Mouse (Mus musculus) hindbrain, postnatal 0 days (tissue): ENCODE data around the gene Taf15. TPM values are rescaled to one million over a fixed set of nuclear protein-coding genes. Genes with fewer than 3 reads are reported as not detected.

Experiments
- ATAC-seq: fragments of 200-750 bp; cut with Nextera tagmentation; 2 replicates; pipeline ENCODE4 v1.8.0; 2017; ENCODE audit warnings: mild to moderate bottlenecking, moderate TSS enrichment, moderate library complexity
- DNase-seq: peaks from one replicate; pipeline ENCODE4 v3.0.0-alpha.2; 2015; ENCODE audit warnings: low spot score
- H3K27ac ChIP-seq: fragments of 300-500 bp; sonication (generic); 2 replicates; pipeline ENCODE4 v1.5.1; 2014; ENCODE audit warnings: mild to moderate bottlenecking
- H3K27me3 ChIP-seq: fragments of 300-500 bp; sonication (generic); 2 replicates; pipeline ENCODE4 v1.6.1; 2014; ENCODE audit warnings: low read length, mixed read lengths; ENCODE audit not compliant: insufficient read depth
- H3K36me3 ChIP-seq: fragments of 300-500 bp; sonication (generic); 2 replicates; pipeline ENCODE4 v1.6.1; 2014; ENCODE audit warnings: low read length, mixed read lengths; ENCODE audit not compliant: insufficient read depth
- H3K4me1 ChIP-seq: fragments of 300-500 bp; sonication (generic); 2 replicates; pipeline ENCODE4 v1.6.1; 2014; ENCODE audit warnings: antibody characterized with exemption, low read length, mixed read lengths; ENCODE audit not compliant: insufficient read depth
- H3K4me2 ChIP-seq: fragments of 300-500 bp; sonication (generic); 2 replicates; pipeline ENCODE4 v1.6.1; 2014; ENCODE audit warnings: low read depth, mild to moderate bottlenecking, low read length, moderate library complexity, mixed read lengths
- H3K4me3 ChIP-seq: fragments of 300-500 bp; sonication (generic); 2 replicates; pipeline ENCODE4 v1.5.1; 2014; ENCODE audit warnings: low read length
- H3K9ac ChIP-seq: fragments of 300-500 bp; sonication (generic); replicated peaks from 2 replicates; pipeline ENCODE4 v1.6.1; 2014; ENCODE audit warnings: mild to moderate bottlenecking, low read length, moderate library complexity, mixed read lengths
- H3K9me3 ChIP-seq: fragments of 300-500 bp; sonication (generic); 2 replicates; pipeline ENCODE4 v1.6.1; 2016; ENCODE audit warnings: low read length, mixed read lengths
- CTCF ChIP-seq: IDR thresholded peaks from 2 replicates; pipeline ENCODE4 v1.5.1; 2016; ENCODE audit warnings: antibody characterized with exemption, control low read depth, low read depth
- WGBS: fragments of 180-500 bp; shearing (Covaris S2); extraction: QIAGEN DNeasy Blood & Tissue Kit; methylation state at CpG from one replicate; pipeline ENCODE4 v1.1.7; 2014; 5-methylcytosine and 5-hydroxymethylcytosine counted together
- polyA plus RNA-seq: library from polyadenylated mRNA; unstranded; fragments of >200 nt; fragmentation: Nextera tagmentation; extraction: Ambion mirVana; gene quantifications from 2 replicates; pipeline ENCODE4 v1.2.1, GENCODE M21; 2015
- total RNA-seq: library from RNA; depleted of rRNA; stranded (reverse); fragments of >200 nt; gene quantifications from 2 replicates; pipeline ENCODE4 v1.2.3, GENCODE M21; 2014

Gene Taf15
- total and polyA plus RNA-seq, 2 experiments from 2014 or later: 13.2 to 14.4 TPM

- WGBS: 85% methylated on average over 5 of the region's 5 CpGs
Observed at GRCm38 (mm10) chr11:83504308-83504707, 31.4 kb downstream of the Taf15 start.

DNA sequence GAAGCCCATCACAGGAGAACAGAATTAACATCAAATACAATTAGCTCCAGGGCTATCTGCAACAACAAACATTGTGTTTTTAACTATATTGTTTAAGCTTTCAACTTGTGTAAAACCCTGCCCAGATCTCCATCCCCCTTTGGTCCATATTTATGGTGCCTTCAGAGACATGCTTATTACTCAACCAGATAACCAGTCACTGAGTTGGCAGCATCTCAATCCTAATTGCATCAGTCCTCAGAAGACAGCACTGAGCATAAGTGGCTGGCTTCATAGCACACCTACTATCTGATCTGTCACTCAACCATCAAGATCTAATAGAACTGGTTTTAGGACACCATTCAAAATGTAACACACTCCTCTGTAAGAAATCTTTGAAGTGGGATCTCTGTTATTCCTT, 36.6 kb downstream of the Taf15 start:
- no peaks in the 10 kb centered on the region for H3K4me1 ChIP-seq
- H3K36me3 ChIP-seq: peaks cover 26% of the 10 kb centered on the region
- ATAC-seq (no peak), DNase-seq (no peak)
- H3K9me3 ChIP-seq: no peaks in the 10 kb centered on the region
- no peak for TF ChIP-seq CTCF
- H3K9ac ChIP-seq: no peak overlapping the region
- no peak overlapping the region for H3K4me3 ChIP-seq
- H3K27me3 ChIP-seq: no peaks in the 10 kb centered on the region
- H3K4me2 ChIP-seq: no peak overlapping the region
- no peak overlapping the region for H3K27ac ChIP-seq

More at GRCm38 (mm10) chr11:83504308-83504707, 31.4 kb downstream of the Taf15 start:
- Histone ChIP-seq H3K4me1 (no peaks in the 10 kb centered on the region), H3K36me3 (peaks cover 43% of the 10 kb centered on the region), H3K4me3 (no peak overlapping the region), H3K27me3 (no peaks in the 10 kb centered on the region), H3K9me3 (no peaks in the 10 kb centered on the region), H3K27ac (no peak overlapping the region), H3K4me2 (no peak overlapping the region), H3K9ac (no peak overlapping the region)
- DNase-seq (no peak), ATAC-seq (no peak)
- no peak for TF ChIP-seq CTCF

- Histone ChIP-seq H3K27me3 (no peaks in the 10 kb centered on the region), H3K9me3 (no peaks in the 10 kb centered on the region), H3K4me3 (no peak overlapping the region), H3K36me3 (no peaks in the 10 kb centered on the region), H3K4me2 (no peak overlapping the region), H3K4me1 (no peaks in the 10 kb centered on the region), H3K27ac (no peak overlapping the region), H3K9ac (no peak overlapping the region)
- ATAC-seq (no peak), DNase-seq (no peak)
- TF ChIP-seq CTCF: no peak
Observed at GRCm38 (mm10) chr11:83517153-83517552, 44.3 kb downstream of the Taf15 start.

GRCm38 (mm10) chr11:83518371-83518770, 45.5 kb downstream of the Taf15 start:
- Histone ChIP-seq H3K4me2 (no peak overlapping the region), H3K4me1 (no peaks in the 10 kb centered on the region), H3K27me3 (no peaks in the 10 kb centered on the region), H3K36me3 (no peaks in the 10 kb centered on the region), H3K9ac (no peak overlapping the region), H3K9me3 (no peaks in the 10 kb centered on the region), H3K4me3 (no peak overlapping the region), H3K27ac (no peak overlapping the region)
- no peak for TF ChIP-seq CTCF
- WGBS: 71% methylated on average over 6 of the region's 6 CpGs
- ATAC-seq: no peak
- no peak for DNase-seq

- no peak for DNase-seq
- ATAC-seq: no peak
- no peaks in the 10 kb centered on the region for H3K36me3 ChIP-seq
- H3K9me3 ChIP-seq: no peaks in the 10 kb centered on the region
- H3K4me1 ChIP-seq: no peaks in the 10 kb centered on the region
- no peak within 1 kb of the TSS for H3K4me2 ChIP-seq
- 80% methylated on average over 3 of the region's 3 CpGs for WGBS
- H3K9ac ChIP-seq: no peak within 1 kb of the TSS
- H3K27ac ChIP-seq: no peak within 1 kb of the TSS
- H3K4me3 ChIP-seq: no peak within 1 kb of the TSS
- TF ChIP-seq CTCF: no peak
- no peaks in the 10 kb centered on the region for H3K27me3 ChIP-seq
Observed at GRCm38 (mm10) chr11:83522075-83522474, 49.2 kb downstream of the Taf15 start, which contains the start of gene Heatr9. Heatr9 (minus strand) TSS chr11:83522175.

DNA sequence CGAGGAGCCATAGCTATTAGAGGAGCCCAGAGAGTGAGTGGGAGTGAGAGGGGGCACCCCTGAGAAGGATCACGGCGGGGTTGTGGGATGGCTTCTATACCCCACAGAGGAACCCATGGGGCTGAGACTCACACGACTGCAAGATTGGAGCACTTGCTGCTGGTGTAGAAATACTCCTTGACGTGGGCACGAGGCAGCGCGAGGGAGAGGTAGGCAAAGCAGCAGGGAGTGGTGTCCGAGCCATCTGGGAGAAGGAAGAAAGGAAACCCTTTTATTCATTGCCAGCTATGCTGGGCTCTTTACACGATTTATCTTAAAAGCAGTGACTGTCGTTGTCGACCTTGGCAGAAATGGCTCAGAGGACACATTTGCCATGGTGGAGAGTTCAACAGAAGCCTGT, 56.1 kb downstream of the Taf15 start:
- Histone ChIP-seq H3K4me1 (no peaks in the 10 kb centered on the region), H3K9ac (no peak overlapping the region), H3K4me2 (no peak overlapping the region), H3K27me3 (no peaks in the 10 kb centered on the region), H3K27ac (no peak overlapping the region), H3K9me3 (no peaks in the 10 kb centered on the region), H3K4me3 (no peak overlapping the region), H3K36me3 (no peaks in the 10 kb centered on the region)
- no peak for TF ChIP-seq CTCF
- ATAC-seq (no peak), DNase-seq (peak; percentile 4)
- 49% methylated on average over 12 of the region's 12 CpGs for WGBS

GRCm38 (mm10) chr11:83530360-83530759, 57.5 kb downstream of the Taf15 start, which contains the start of gene Ccl5:
Ccl5 (minus strand) TSS chr11:83530518.
- H3K9me3 ChIP-seq: no peaks in the 10 kb centered on the region
- H3K9ac ChIP-seq: no peak within 1 kb of the TSS
- DNase-seq (no peak), ATAC-seq (no peak)
- no peaks in the 10 kb centered on the region for H3K36me3 ChIP-seq
- no peak within 1 kb of the TSS for H3K27ac ChIP-seq
- no peak within 1 kb of the TSS for H3K4me3 ChIP-seq
- no peaks in the 10 kb centered on the region for H3K27me3 ChIP-seq
- no peaks in the 10 kb centered on the region for H3K4me1 ChIP-seq
- H3K4me2 ChIP-seq: no peak within 1 kb of the TSS
- WGBS: 94% methylated on average over 5 of the region's 5 CpGs
- TF ChIP-seq CTCF: no peak
